Mouse (Mus musculus): ENCODE measurements around the gene Zfp217. TPM values are rescaled to one million over a fixed set of nuclear protein-coding genes. Genes with fewer than 3 reads are reported as not detected.

Gene Zfp217
- polyA plus RNA-seq, 2 experiments from 2014 or later = 9.1 to 10.4 TPM

- ATAC-seq = no peak
Observed at GRCm38 (mm10) chr2:170094220-170094619, 53.7 kb downstream of the Zfp217 start.

GRCm38 (mm10) chr2:170091563-170092443 is 56.1 kb downstream of the Zfp217 start:
- no peak for ATAC-seq

GRCm38 (mm10) chr2:170078442-170079017 is 69.4 kb downstream of the Zfp217 start:
- ATAC-seq = no peak

GRCm38 (mm10) chr2:170078041-170078440 is 69.9 kb downstream of the Zfp217 start:
- ATAC-seq = no peak

GRCm38 (mm10) chr2:170076941-170077490 is 70.9 kb downstream of the Zfp217 start:
- no peak for ATAC-seq

GRCm38 (mm10) chr2:170070641-170071241 is 77.2 kb downstream of the Zfp217 start:
- ATAC-seq = no peak

- ATAC-seq = no peak
Observed at GRCm38 (mm10) chr2:170069976-170070375, 77.9 kb downstream of the Zfp217 start.

GRCm38 (mm10) chr2:170062378-170062777 is 85.5 kb downstream of the Zfp217 start:
- no peak for ATAC-seq

GRCm38 (mm10) chr2:170060066-170060465 is 87.8 kb downstream of the Zfp217 start:
- ATAC-seq = no peak

- ATAC-seq = no peak
Observed at GRCm38 (mm10) chr2:170058774-170059173, 89.1 kb downstream of the Zfp217 start.

Measured in activated CD4-positive, CD25-positive, alpha-beta regulatory T cell, adult 4 months (primary cell).